Mouse (Mus musculus) kidney, embryonic 16.5 days (tissue): ENCODE results near the gene Fmo2. TPM values are rescaled to one million over a fixed set of nuclear protein-coding genes. Genes with fewer than 3 reads are reported as not detected.

ENCODE experiments used
- ATAC-seq: fragments of 200-750 bp; cut with Nextera tagmentation; 2 replicates; pipeline ENCODE4 v1.8.0; 2017; ENCODE audit warnings: moderate TSS enrichment; ENCODE audit not compliant: low FRiP score, low TSS enrichment
- H3K27ac ChIP-seq: fragments of 300-500 bp; sonication (generic); 2 replicates; pipeline ENCODE4 v1.5.1; 2014; ENCODE audit warnings: low read length
- H3K27me3 ChIP-seq: fragments of 300-500 bp; sonication (generic); 2 replicates; pipeline ENCODE4 v1.6.1; 2014; ENCODE audit warnings: low read length, control low read depth, mixed read lengths; ENCODE audit not compliant: insufficient read depth
- H3K36me3 ChIP-seq: fragments of 300-500 bp; sonication (generic); 2 replicates; pipeline ENCODE4 v1.6.1; 2014; ENCODE audit warnings: low read length, control low read depth, mixed read lengths; ENCODE audit not compliant: insufficient read depth
- H3K4me1 ChIP-seq: fragments of 300-500 bp; sonication (generic); 2 replicates; pipeline ENCODE4 v1.6.1; 2014; ENCODE audit warnings: low read length, control low read depth, mixed read lengths; ENCODE audit not compliant: insufficient read depth
- H3K4me2 ChIP-seq: fragments of 300-500 bp; sonication (generic); replicated peaks from 2 replicates; pipeline ENCODE4 v1.6.1; 2014; ENCODE audit warnings: low read depth, low read length
- H3K4me3 ChIP-seq: fragments of 300-500 bp; sonication (generic); 2 replicates; pipeline ENCODE4 v1.5.1; 2014; ENCODE audit warnings: mild to moderate bottlenecking, low read length
- H3K9ac ChIP-seq: fragments of 300-500 bp; sonication (generic); replicated peaks from 2 replicates; pipeline ENCODE4 v1.6.1; 2014; ENCODE audit warnings: low read length
- H3K9me3 ChIP-seq: fragments of 300-500 bp; sonication (generic); 2 replicates; pipeline ENCODE4 v1.6.1; 2016; ENCODE audit warnings: low read length, control low read depth
- WGBS: fragments of 180-500 bp; shearing (Covaris S2); extraction: QIAGEN DNeasy Blood & Tissue Kit; methylation state at CpG from one replicate; pipeline ENCODE4 v1.1.7; 2014; 5-methylcytosine and 5-hydroxymethylcytosine counted together
- polyA plus RNA-seq: library from polyadenylated mRNA; unstranded; fragments of >200 nt; fragmentation: Nextera tagmentation; extraction: Ambion mirVana; gene quantifications from 2 replicates; pipeline ENCODE4 v1.2.1, GENCODE M21; 2015

Fmo2 gene
- polyA plus RNA-seq, 1 experiment from 2014 or later: 9.3 TPM

DNA sequence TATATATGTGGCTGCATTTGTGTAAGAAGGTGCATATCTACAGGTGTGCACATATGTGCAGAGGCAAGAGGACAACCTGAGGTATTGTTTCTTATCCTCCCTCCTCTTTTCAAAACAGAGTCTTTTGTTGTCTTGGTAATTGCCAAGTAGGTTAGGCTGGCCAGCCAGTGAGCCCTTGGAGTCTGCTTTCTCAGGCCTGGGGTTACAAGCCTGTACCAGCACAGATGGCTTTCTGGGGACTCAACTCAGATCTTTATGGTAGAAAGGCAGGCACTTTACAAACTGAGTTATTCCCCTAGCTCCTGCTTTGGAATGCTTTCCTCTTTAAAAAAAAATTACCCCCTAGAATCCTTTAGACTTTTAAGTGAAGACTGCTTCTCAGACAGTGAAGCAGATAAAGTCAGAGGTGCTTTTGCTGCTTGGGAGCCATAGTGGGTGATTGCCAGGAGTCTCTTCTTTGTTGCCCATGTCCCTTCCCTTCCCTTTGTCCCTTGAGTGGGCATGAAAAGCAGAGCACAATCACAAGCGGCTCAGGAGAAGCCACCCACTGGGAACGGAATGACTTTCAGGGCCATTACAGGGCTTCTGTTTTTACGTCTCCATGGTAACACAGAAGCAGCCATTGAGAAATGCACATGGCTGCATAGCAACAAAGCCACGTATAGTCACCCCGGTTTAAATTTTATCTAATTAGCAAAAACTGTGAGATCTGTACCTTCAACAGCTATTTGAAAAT is 66.5 kb downstream of the Fmo2 start:
- no peak overlapping the region for H3K27ac ChIP-seq
- no peak overlapping the region for H3K4me3 ChIP-seq
- no peak overlapping the region for H3K9ac ChIP-seq
- no peaks in the 10 kb centered on the region for H3K27me3 ChIP-seq
- no peak overlapping the region for H3K4me2 ChIP-seq
- no peaks in the 10 kb centered on the region for H3K36me3 ChIP-seq
- 10% methylated on average over 5 of the region's 5 CpGs for WGBS
- ATAC-seq: peak; percentile 82
- H3K4me1 ChIP-seq: no peaks in the 10 kb centered on the region
- 0 out of 2 replicates have a peak, but pooled peaks cover 2% of the 10 kb centered on the region for H3K9me3 ChIP-seq

Other genes starting within 250 kb of the Fmo2 start
- not detected in 2 replicates for gene Myocos, start 240.5 kb downstream of the Fmo2 start, polyA plus RNA-seq
- 124 and 144 TPM in 2 replicates for gene Prrc2c, start 158.2 kb downstream of the Fmo2 start, polyA plus RNA-seq
- 1.7 and 2.1 TPM in 2 replicates for gene Fmo4, start 84.8 kb downstream of the Fmo2 start, polyA plus RNA-seq
- 62.7 and 65.9 TPM in 2 replicates for gene Fmo1, start 32.1 kb downstream of the Fmo2 start, polyA plus RNA-seq
- 0.20 and 0.21 TPM in 2 replicates for gene Fmo6, start 38.8 kb upstream of the Fmo2 start, polyA plus RNA-seq
- not detected in 2 replicates for gene Fmo3, start 85.8 kb upstream of the Fmo2 start, polyA plus RNA-seq
- not detected in 2 replicates for gene Mroh9, start 186.9 kb upstream of the Fmo2 start, polyA plus RNA-seq